Mouse (Mus musculus): Measurements from ENCODE around the gene Fam117b.

GRCm38 (mm10) chr1:60015511-60015910 lies 102.7 kb downstream of the Fam117b start:
- TF ChIP-seq POLR2A (IDR thresholded peaks at IDR 0.05; ENCODE audit: low read depth, low read length) (no peak), CTCF (IDR thresholded peaks at IDR 0.05; ENCODE audit: extremely low read depth, insufficient read depth, insufficient read length, insufficient replicate concordance) (no peak)

All from spleen, adult 2 months (tissue).